Mouse (Mus musculus): ENCODE data around the gene Ckb.
"Not testable (repeated sequence)": the region's sequence is repeated elsewhere in the genome, so short reads cannot be mapped to it uniquely, and the experiment has no call there.

Ckb gene

DNA sequence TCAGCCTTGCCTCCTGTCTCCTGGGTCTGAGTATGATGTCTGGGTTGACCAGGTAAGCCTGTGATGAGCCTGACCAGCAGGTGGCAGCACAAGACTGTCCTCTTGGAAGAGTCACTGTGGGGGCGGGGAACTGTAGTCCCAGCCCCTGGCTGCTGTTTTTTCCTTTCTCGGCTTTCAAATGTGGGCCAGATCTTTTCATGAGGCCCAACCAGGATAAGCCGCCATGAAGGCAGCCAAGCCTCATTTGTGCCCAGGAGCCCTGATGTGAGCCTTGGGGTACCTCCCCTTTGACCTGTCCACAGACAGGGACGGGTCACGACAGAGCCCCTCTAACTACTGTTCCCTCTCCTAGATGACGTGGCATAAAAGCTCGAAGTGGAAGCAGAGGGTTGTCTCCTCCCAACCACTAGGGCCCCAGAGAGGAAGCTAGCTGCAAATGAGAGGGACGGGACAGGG lies 3.7 kb downstream of the Ckb start:
- DNase-seq = peak; percentile 99 to 100

DNA sequence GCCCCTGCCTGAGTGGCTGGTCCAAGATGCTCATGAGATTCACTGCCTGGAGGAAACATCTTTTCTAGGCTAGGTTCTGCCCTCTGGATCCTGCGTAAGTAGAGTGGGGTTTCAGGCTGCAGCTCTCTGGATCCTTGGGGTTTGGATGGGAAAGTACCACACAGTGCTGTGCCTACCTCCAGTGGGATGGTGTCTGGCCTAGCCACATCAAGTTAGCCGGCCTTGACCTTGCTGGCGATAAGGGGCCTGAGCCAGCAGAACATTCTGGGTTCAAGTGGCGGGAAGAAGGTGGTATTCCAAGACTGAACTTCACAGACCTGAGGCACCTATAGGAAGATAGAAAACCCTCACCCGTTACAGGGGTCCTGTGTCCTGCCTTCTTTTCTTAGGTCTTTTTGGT lies 4.7 kb downstream of the Ckb start:
- no peak for DNase-seq

DNA sequence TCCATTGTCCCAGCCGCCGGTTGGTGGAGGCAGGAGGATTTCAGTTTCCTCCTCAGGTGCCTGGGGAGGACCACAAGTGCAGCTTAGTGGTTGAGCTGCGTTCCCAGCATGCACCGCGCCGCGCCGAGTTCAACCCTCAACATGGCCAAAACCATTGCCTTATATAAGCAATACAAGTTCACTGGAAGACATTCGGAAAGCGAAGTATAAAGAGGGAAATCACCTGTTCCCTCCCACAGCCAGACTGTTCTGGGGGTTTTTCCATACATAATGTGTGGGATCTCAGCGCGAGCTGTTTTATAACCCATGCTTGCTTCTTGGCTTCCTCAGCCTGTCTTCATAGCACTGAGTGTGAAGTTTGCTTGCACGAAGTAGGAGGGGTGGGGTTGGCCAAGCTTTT lies 5.8 kb downstream of the Ckb start:
- no peak for DNase-seq

DNA sequence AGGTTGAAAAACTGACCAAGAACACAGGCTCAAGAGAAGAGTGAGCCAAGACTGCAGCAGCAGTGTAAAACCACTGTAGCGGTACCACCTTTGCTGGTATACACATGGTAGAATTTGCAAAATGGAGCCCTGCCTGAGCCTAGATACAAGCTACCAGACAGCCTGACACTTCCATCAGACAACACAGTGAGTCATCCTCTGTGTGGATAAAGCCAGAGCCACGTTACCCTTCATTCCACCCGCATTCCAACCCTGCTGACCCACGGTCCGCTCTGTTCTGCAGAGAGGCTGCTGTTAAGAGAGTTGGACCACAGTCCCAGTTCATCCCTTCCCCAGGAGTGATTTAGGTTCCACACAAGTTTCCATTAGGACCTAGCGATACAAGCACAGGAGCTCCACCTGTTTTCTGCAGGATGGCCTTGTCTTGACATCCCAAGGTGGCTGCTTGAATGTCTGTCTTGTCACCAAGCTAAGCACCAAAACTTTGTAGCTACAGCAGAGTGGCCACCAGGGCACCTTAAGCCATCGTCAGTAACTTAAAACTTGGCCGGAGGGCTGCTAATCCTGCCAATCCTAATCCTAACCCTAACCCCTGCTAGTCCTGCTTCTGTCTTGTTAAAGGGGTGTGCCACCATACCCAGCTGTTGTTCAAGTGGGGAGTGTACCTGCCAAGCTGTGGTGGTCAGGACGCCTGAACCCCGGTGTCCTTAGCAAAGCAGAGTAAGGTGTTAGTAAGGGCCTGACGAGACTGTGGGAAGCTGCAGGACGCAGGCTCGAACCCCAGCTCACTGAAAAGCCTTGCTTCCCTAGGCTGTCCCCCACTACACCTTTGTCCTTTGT lies 6.9 kb downstream of the Ckb start:
- DNase-seq = no peak

DNA sequence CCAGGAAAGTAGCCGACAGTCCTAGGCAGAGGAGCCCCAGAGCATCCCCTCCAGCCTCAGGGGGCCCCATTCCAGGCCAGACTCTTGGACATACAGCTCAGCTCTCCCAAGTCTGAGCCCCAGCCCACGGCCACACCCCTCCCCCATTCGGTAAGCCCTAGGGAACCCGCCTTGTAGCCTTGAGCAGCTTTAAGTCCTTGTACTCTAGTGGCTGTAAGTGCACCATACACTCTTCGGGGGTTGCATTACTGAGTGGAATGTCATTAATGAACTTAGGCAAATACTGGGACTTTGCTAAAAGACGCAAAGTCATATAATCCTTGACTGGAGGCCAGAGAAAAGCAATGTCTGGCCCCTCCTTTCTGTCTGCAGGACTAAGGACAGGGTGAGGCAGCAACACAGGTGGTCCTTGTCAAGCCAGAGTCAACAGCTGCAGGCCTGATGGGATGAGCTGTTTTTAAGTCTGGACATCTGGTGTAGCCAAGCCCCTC lies 7.9 kb downstream of the Ckb start:
- DNase-seq = peak; percentile 57

DNA sequence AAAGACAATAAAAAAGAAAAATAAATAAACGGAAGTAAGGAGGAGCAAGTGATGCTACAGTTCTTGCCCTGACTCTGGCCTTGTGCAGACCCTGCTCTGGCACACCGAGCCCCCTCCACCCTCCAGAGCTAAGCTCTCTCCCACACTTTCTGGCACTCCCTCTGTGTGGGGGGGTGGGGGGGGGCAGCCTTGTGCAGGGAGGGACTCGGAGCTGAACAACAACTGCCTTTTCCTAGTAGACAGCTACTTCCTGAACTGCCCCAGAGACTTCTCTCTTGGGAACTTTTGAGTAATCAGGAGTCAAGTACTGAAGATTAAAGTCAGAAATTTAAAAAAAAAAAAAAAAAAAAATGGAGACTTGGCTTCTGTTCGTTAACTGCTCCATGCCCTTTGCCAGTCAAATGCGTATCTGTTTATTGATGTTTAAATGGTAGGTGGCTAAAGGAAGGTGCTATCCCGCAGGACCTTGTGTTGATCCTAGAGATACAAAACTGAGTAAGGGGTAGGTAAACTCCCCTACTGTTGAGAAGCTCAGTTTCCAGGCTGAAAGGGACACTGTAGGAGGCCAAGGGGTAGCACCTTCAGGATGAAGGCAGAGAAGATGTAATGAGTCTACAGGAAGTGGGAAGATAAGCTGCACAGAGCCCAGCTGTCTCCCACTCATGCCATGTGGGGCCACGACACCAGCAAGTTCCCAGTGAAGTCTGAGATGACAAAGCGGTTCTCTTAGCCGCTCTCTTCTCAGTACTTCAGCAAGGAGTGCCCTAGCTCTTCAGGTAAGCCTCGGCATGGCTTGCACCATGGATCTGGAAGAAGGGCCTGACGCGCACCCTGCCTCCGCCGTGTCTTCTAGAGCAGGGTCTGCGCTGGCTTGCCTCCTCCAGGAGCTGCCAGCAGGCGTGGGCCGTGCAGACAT lies 8.7 kb downstream of the Ckb start:
- no peak for DNase-seq

DNA sequence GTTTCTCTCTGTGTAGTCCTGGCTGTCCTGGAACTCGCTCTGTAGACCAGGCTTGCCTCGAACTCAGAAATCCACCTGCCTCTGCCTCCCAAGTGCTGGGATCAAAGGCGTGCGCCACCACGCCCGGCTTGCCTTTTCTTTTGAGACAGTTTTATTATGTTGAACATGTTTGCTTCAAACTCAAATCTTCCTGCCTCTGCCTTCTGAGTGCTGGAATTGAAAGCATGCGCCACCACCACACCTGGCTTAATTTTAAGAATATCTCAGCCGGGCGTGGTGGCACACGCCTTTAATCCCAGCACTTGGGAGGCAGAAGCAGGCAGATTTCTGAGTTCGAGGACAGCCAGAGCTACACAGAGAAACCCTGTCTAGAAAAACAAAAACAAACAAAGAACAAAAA lies 10.6 kb downstream of the Ckb start:
- not testable (repeated sequence) for DNase-seq

DNA sequence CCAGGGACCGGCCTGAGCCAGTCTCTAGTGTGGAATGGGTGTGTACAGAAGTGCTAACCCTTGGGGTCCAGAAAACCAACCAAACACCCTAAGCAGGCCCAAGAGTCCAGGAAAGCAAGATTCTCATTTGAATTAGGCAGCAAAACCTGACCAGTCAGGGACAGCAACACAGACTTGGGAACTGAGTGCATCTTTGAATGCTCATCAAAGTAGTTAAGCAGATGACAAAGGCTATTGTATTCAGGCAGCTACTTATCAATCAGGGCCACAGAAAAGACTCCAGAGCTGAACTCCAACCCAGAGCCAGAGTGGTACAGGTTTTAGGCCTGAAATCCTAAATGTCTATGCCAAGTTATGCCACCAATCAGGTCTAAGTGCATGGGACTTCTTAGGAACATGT lies 11.5 kb downstream of the Ckb start:
- DNase-seq = no peak

DNA sequence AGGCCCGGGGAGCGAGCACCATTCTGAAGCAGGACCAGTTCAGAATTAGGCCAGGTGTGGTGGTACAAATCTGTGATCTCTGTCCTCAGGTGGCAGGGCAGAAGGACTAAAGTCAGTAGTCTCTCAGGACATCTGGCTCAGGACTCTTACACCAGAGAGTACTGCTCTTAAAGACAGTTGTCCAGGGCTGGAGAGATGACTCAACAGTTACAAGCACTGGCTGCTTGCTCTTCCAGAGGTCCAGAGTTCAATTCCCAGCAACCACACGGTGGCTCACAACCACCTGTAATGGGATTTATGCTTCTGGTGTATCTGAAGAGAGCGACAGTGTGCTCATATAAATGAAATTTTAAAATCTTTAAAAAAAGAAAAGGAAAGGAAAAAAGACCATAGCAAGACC lies 12.8 kb downstream of the Ckb start:
- DNase-seq = no peak

DNA sequence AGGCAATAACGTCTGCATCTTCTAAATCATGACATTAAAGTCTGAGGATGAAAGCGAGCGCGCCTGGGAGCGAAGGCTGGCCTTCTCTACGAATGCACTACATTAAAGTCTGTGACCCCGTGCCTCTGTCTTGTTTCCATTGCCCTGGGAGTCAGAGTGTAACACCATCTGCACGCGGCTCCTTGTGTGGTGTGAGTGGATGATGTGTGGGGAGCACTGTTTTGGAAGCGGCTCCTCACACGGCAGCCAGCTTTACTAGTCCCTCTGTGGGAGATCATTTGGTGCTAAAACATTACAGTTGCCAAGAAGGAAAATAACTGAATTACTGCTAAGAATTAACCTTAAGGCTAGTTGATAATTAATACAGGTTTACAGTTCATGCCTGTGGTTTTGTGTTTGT lies 16.4 kb downstream of the Ckb start:
- no peak for DNase-seq

DNA sequence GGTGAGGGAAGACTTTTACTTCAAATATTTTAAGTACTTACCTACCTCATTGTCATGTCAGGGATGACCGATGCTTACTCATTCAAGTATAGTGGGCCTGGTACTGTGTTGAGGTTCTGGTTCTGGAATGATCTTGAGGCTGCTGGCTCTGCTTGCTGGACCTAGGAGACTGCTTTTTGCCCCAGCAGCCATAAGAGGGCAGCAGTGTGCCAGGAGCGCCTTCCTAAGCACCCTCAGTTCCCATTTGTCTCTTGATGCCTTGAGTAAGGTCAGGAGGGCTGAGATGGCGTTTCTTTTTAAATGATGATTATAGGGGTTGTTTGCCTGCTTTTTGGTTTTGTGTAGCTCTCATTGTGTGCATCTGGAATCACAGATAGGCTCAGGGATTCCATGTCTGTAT lies 18.7 kb downstream of the Ckb start:
- peak; percentile 87 to 90 for DNase-seq

DNA sequence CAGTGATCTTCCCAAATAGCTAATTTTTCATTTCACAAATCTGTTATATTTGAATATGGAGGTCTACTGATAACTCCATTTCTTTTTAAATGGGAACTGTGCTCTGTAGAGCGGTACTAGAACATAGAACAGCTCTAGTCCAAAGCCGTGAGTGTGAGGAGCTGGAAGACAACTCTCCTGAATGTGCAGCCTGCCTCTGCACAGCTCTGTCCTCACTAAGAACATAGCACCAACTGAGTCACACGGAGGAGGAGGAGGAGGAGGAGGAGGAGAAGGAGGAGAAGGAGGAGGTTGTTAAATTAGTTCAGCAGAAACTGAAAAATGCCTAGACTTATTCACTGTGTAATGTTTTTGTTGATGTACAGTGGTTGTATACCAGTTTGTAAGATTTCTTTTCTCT lies 19.2 kb downstream of the Ckb start:
- no peak for DNase-seq

DNA sequence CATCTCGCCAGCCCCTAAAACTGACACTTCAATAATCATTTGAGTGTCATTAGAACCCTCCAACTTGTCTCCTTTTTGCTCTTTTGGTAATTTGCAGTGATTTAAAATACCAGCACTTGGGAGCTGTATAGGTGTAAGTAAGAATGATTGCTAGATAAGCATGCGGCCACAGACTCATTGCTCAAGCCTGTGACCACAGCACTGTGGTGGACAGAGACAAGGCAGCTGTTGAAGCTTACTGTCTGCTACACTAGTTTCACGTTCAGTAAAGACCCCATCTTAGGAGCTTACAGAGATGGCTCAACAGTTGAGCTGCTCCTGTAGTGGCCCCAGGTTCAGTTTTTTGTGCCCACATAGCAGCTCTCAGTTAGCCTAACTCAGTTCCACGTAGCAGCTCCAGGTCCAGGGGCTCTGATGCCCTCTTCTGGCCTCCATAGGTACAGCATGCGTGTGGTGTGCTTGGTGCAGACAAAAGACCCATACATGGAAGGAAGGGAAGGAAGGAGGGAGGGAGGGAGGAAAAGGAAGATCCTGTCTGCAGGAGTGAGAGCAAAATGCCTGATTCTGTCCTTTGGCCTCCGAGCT lies 24.0 kb downstream of the Ckb start:
- peak; percentile 81 to 84 for DNase-seq

Data from cerebellum, postnatal 10 days (tissue).